Mouse (Mus musculus) forebrain, embryonic 11.5 days (tissue): ENCODE results near the gene Vipr2. TPM values are rescaled to one million over a fixed set of nuclear protein-coding genes. Genes with fewer than 3 reads are reported as not detected.
A peak's percentile ranks its signal among the peaks of the same experiment; 100 is the strongest.

Source experiments
- ATAC-seq: fragments of 200-750 bp; cut with Nextera tagmentation; replicated peaks from 2 replicates; pipeline ENCODE4 v1.8.0; 2017; ENCODE audit warnings: moderate TSS enrichment; ENCODE audit not compliant: low FRiP score
- DNase-seq: peaks from one replicate; pipeline ENCODE4 v3.0.0-alpha.2; 2017; ENCODE audit warnings: low spot score
- H3K27ac ChIP-seq: fragments of 300-500 bp; sonication (generic); 2 replicates; pipeline ENCODE4 v1.5.1; 2014; ENCODE audit warnings: low read depth, low read length
- H3K27me3 ChIP-seq: fragments of 300-500 bp; sonication (generic); 2 replicates; pipeline ENCODE4 v1.6.1; 2014; ENCODE audit warnings: mild to moderate bottlenecking, low read length, mixed read lengths; ENCODE audit not compliant: control insufficient read depth, insufficient read depth
- H3K36me3 ChIP-seq: fragments of 300-500 bp; sonication (generic); 2 replicates; pipeline ENCODE4 v1.6.1; 2014; ENCODE audit warnings: mild to moderate bottlenecking, low read length, moderate library complexity, mixed read lengths; ENCODE audit not compliant: control insufficient read depth, insufficient read depth
- H3K4me1 ChIP-seq: fragments of 300-500 bp; sonication (generic); replicated peaks from 2 replicates; pipeline ENCODE4 v1.6.1; 2014; ENCODE audit warnings: low read length, mixed read lengths; ENCODE audit not compliant: control insufficient read depth, insufficient read depth
- H3K4me2 ChIP-seq: fragments of 300-500 bp; sonication (generic); 2 replicates; pipeline ENCODE4 v1.6.1; 2014; ENCODE audit warnings: low read depth, mild to moderate bottlenecking, low read length, moderate library complexity, mixed read lengths; ENCODE audit not compliant: severe bottlenecking
- H3K4me3 ChIP-seq: fragments of 300-500 bp; sonication (generic); 2 replicates; pipeline ENCODE4 v1.5.1; 2014; ENCODE audit warnings: low read depth, low read length
- H3K9ac ChIP-seq: fragments of 300-500 bp; sonication (generic); 2 replicates; pipeline ENCODE4 v1.6.1; 2014; ENCODE audit warnings: low read length
- H3K9me3 ChIP-seq: fragments of 300-500 bp; sonication (generic); 2 replicates; pipeline ENCODE4 v1.6.1; 2016; ENCODE audit warnings: low read length, mixed read lengths; ENCODE audit not compliant: control insufficient read depth
- WGBS: fragments of 180-500 bp; shearing (Covaris S2); extraction: QIAGEN DNeasy Blood & Tissue Kit; methylation state at CpG from one replicate; pipeline ENCODE4 v1.1.7; 2014; 5-methylcytosine and 5-hydroxymethylcytosine counted together
- polyA plus RNA-seq: library from polyadenylated mRNA; unstranded; fragments of >200 nt; fragmentation: Nextera tagmentation; extraction: Ambion mirVana; gene quantifications from 2 replicates; pipeline ENCODE4 v1.2.1, GENCODE M21; 2014

Gene Vipr2
- 3.5 and 4.1 TPM in 2 replicates for polyA plus RNA-seq

GRCm38 (mm10) chr12:116077074-116077854, at the start of gene Vipr2:
Gene Vipr2, plus strand, starts transcription at chr12:116077726.
- H3K9me3 ChIP-seq = no peaks in the 10 kb centered on the region
- no peak within 1 kb of the TSS for H3K27ac ChIP-seq
- DNase-seq = peak; percentile 89
- ATAC-seq = peak; percentile 97
- 5% methylated on average over 31 of the region's 33 CpGs for WGBS
- peaks cover 6% of the 10 kb centered on the region; the same call in 1 of the 2 replicates for H3K27me3 ChIP-seq
- no peaks in the 10 kb centered on the region for H3K4me1 ChIP-seq
- no peaks in the 10 kb centered on the region for H3K36me3 ChIP-seq
- H3K4me3 ChIP-seq = peak within 1 kb of the TSS; percentile 52
- peak within 1 kb of the TSS; percentile 91 for H3K4me2 ChIP-seq
- peak within 1 kb of the TSS; percentile 77 for H3K9ac ChIP-seq

- H3K27ac ChIP-seq = no peak overlapping the region
- no peak overlapping the region for H3K9ac ChIP-seq
- H3K4me1 ChIP-seq = no peaks in the 10 kb centered on the region
- WGBS = 62% methylated on average over 2 of the region's 2 CpGs
- H3K4me2 ChIP-seq = no peak overlapping the region
- no peak for DNase-seq
- H3K9me3 ChIP-seq = no peaks in the 10 kb centered on the region
- H3K4me3 ChIP-seq = no peak overlapping the region
- ATAC-seq = no peak
- no peaks in the 10 kb centered on the region for H3K27me3 ChIP-seq
- no peaks in the 10 kb centered on the region for H3K36me3 ChIP-seq
Observed at GRCm38 (mm10) chr12:116028095-116028494, 49.4 kb upstream of the Vipr2 start.

- Histone ChIP-seq H3K4me1 (no peaks in the 10 kb centered on the region), H3K4me3 (no peak overlapping the region), H3K27me3 (no peaks in the 10 kb centered on the region), H3K4me2 (no peak overlapping the region), H3K9me3 (no peaks in the 10 kb centered on the region), H3K9ac (no peak overlapping the region), H3K36me3 (no peaks in the 10 kb centered on the region), H3K27ac (no peak overlapping the region)
- no peak for ATAC-seq
- 72% methylated on average over 5 of the region's 5 CpGs for WGBS
- DNase-seq = no peak
Observed at GRCm38 (mm10) chr12:116035346-116035745, 42.2 kb upstream of the Vipr2 start.

- no peak overlapping the region for H3K4me3 ChIP-seq
- no peak for DNase-seq
- no peak overlapping the region for H3K4me2 ChIP-seq
- H3K4me1 ChIP-seq = peaks cover 3% of the 10 kb centered on the region
- no peaks in the 10 kb centered on the region for H3K36me3 ChIP-seq
- WGBS = 87% methylated on average over 5 of the region's 5 CpGs
- ATAC-seq = no peak
- H3K27ac ChIP-seq = no peak overlapping the region
- H3K9me3 ChIP-seq = no peaks in the 10 kb centered on the region
- no peak overlapping the region for H3K9ac ChIP-seq
- H3K27me3 ChIP-seq = no peaks in the 10 kb centered on the region
Observed at GRCm38 (mm10) chr12:116044785-116045184, 32.7 kb upstream of the Vipr2 start.

- Histone ChIP-seq H3K4me1 (peaks cover 3% of the 10 kb centered on the region), H3K4me3 (peak within 1 kb of the TSS; percentile 79), H3K27me3 (no peaks in the 10 kb centered on the region), H3K4me2 (peak within 1 kb of the TSS; percentile 57), H3K9ac (peak within 1 kb of the TSS; percentile 94), H3K36me3 (no peaks in the 10 kb centered on the region; the same call in 1 of the 2 replicates), H3K9me3 (no peaks in the 10 kb centered on the region; the same call in 1 of the 2 replicates), H3K27ac (peak within 1 kb of the TSS; percentile 90)
- ATAC-seq (peak; percentile 100), DNase-seq (peak; percentile 97)
- WGBS = 1% methylated on average over 53 of the region's 55 CpGs
Observed at GRCm38 (mm10) chr12:116047440-116048377, 29.8 kb upstream of the Vipr2 start, which contains the start of gene Zfp386. Gene Zfp386, plus strand, starts transcription at chr12:116047724.

- Histone ChIP-seq H3K4me1 (peaks cover 3% of the 10 kb centered on the region), H3K9ac (peak overlapping the region; percentile 94), H3K4me3 (peak overlapping the region; percentile 79), H3K4me2 (peak overlapping the region; percentile 57), H3K27me3 (no peaks in the 10 kb centered on the region), H3K9me3 (no peaks in the 10 kb centered on the region; the same call in 1 of the 2 replicates), H3K27ac (no peak overlapping the region), H3K36me3 (no peaks in the 10 kb centered on the region; the same call in 1 of the 2 replicates)
- 74% methylated on average over 7 of the region's 7 CpGs for WGBS
- no peak for ATAC-seq
- DNase-seq = no peak
Observed at GRCm38 (mm10) chr12:116048766-116049165, 28.8 kb upstream of the Vipr2 start.

GRCm38 (mm10) chr12:116049236-116049635, 28.3 kb upstream of the Vipr2 start:
- Histone ChIP-seq H3K36me3 (peaks cover 2% of the 10 kb centered on the region), H3K4me2 (peak overlapping the region; percentile 57; the same call in 1 of the 2 replicates), H3K4me3 (no peak overlapping the region), H3K4me1 (peaks cover 3% of the 10 kb centered on the region), H3K9me3 (no peaks in the 10 kb centered on the region; the same call in 1 of the 2 replicates), H3K27ac (no peak overlapping the region), H3K27me3 (no peaks in the 10 kb centered on the region), H3K9ac (no peak overlapping the region)
- ATAC-seq (no peak), DNase-seq (no peak)
- WGBS = 89% methylated on average over 3 of the region's 3 CpGs

GRCm38 (mm10) chr12:116049701-116050100, 27.8 kb upstream of the Vipr2 start:
- H3K4me3 ChIP-seq = no peak overlapping the region
- no peak overlapping the region for H3K27ac ChIP-seq
- DNase-seq (no peak), ATAC-seq (no peak)
- H3K4me2 ChIP-seq = no peak overlapping the region
- peaks cover 7% of the 10 kb centered on the region for H3K36me3 ChIP-seq
- H3K27me3 ChIP-seq = no peaks in the 10 kb centered on the region
- no peak overlapping the region for H3K9ac ChIP-seq
- H3K9me3 ChIP-seq = no peaks in the 10 kb centered on the region; the same call in 1 of the 2 replicates
- H3K4me1 ChIP-seq = peaks cover 3% of the 10 kb centered on the region
- 87% methylated on average over 6 of the region's 6 CpGs for WGBS
